18 mouse cellular contexts compared by ENCODE assay signal in genomic region chr3:121336234-121336890, GRCm38 (mm10). TPM values are rescaled to one million over a fixed set of nuclear protein-coding genes. Genes with fewer than 3 reads are reported as not detected.
DNase-seq lines count a peak whose midpoint lies in the region; ATAC-seq and TF ChIP-seq lines count a peak whose summit lies in the region.
"Had no signal": no experiment of that assay in that cellular context is flagged by ENCODE, and none has a peak within 500 bp of the region (broad histone marks: within the 10 kb centered on the region; RNA-seq: fewer than 3 reads in every experiment).

No protein-coding gene starts in this region.

- no peaks in the 10 kb centered on the region for H3K9me3 ChIP-seq in forebrain, embryonic 16.5 days (ENCODE audit: control insufficient read depth, low read length)
- H3K9me3 ChIP-seq in forebrain, embryonic 13.5 days (replicated peaks), result no peaks in the 10 kb centered on the region
- H3K9me3 ChIP-seq in hindbrain, embryonic 16.5 days (ENCODE audit: control insufficient read depth, low read length), result no peaks in the 10 kb centered on the region
- H3K9me3 ChIP-seq in hindbrain, embryonic 13.5 days, result no peaks in the 10 kb centered on the region
- H3K9me3 ChIP-seq in MEL (replicated peaks; ENCODE audit: insufficient read depth, low read length), result no peaks in the 10 kb centered on the region
- H3K9me3 ChIP-seq: limb, embryonic 15.5 days; midbrain, embryonic 13.5 days had no signal

- TF ChIP-seq RAD21 in MEL (IDR thresholded peaks at IDR 0.05; ENCODE audit: low read depth, low read length), result no peak

- peak; percentile 14 for DNase-seq in MEL (ENCODE audit: low read depth, low spot score)
- DNase-seq in Muller cell, postnatal 12 days (ENCODE audit: inconsistent ontology term), result peak; percentile 96
- no peak for DNase-seq in right cerebral cortex, adult 18-20 months
- DNase-seq in thymus, postnatal 10 days (ENCODE audit: low spot score in 2 of 2), result no peak
- DNase-seq: adrenal gland, postnatal 14 days; kidney, adult 8-10 months; kidney, postnatal 36 days; lung, embryonic 14.5 days; right cerebral cortex, postnatal 14 days; thymus, postnatal 14 days had no signal

- no peaks in the 10 kb centered on the region for H3K27me3 ChIP-seq in forebrain, embryonic 16.5 days (replicated peaks; ENCODE audit: control insufficient read depth, insufficient read depth, low read length)
- no peaks in the 10 kb centered on the region for H3K27me3 ChIP-seq in forebrain, embryonic 13.5 days
- no peaks in the 10 kb centered on the region for H3K27me3 ChIP-seq in hindbrain, embryonic 16.5 days (replicated peaks; ENCODE audit: control insufficient read depth, insufficient read depth, low read length)
- no peaks in the 10 kb centered on the region for H3K27me3 ChIP-seq in hindbrain, embryonic 13.5 days
- no peaks in the 10 kb centered on the region for H3K27me3 ChIP-seq in MEL (ENCODE audit: control insufficient read depth in 1 of 2, insufficient read depth in 2 of 2, low read length in 2 of 2)
- H3K27me3 ChIP-seq: limb, embryonic 15.5 days; midbrain, embryonic 13.5 days had no signal

- peaks cover 3% of the 10 kb centered on the region; the same call in 1 of the 2 replicates for H3K4me1 ChIP-seq in forebrain, embryonic 16.5 days (replicated peaks; ENCODE audit: control insufficient read depth, insufficient read depth, low read length)
- H3K4me1 ChIP-seq in forebrain, embryonic 13.5 days, result peaks cover 10% of the 10 kb centered on the region
- H3K4me1 ChIP-seq in hindbrain, embryonic 16.5 days (ENCODE audit: control insufficient read depth, insufficient read depth, low read depth, low read length), result peaks cover 6% of the 10 kb centered on the region; the same call in 1 of the 2 replicates
- H3K4me1 ChIP-seq in hindbrain, embryonic 13.5 days (replicated peaks), result peaks cover 15% of the 10 kb centered on the region
- peaks cover 3 to 5% of the 10 kb centered on the region in 2 experiments; a peak in 3 of 4 replicates for H3K4me1 ChIP-seq in MEL (ENCODE audit: control insufficient read depth in 1 of 2, insufficient read depth in 2 of 2, low read length in 2 of 2)

- TF ChIP-seq POLR2A in MEL (IDR thresholded peaks at IDR 0.05; ENCODE audit: control insufficient read depth in 1 of 2, insufficient read depth in 1 of 2, low read depth in 1 of 2, low read length in 2 of 2, poor library complexity in 1 of 2), result no peak

- 67% methylated on average over 6 of the region's 6 CpGs for WGBS in forebrain, embryonic 16.5 days
- WGBS in forebrain, embryonic 13.5 days, result 84% methylated on average over 6 of the region's 6 CpGs
- 72% methylated on average over 6 of the region's 6 CpGs for WGBS in hindbrain, embryonic 16.5 days
- 86% methylated on average over 6 of the region's 6 CpGs for WGBS in hindbrain, embryonic 13.5 days

- no peak overlapping the region for H3K4me3 ChIP-seq in forebrain, embryonic 16.5 days (replicated peaks; ENCODE audit: low read length)
- no peak overlapping the region for H3K4me3 ChIP-seq in forebrain, embryonic 13.5 days
- no peak overlapping the region for H3K4me3 ChIP-seq in hindbrain, embryonic 16.5 days (ENCODE audit: low read length)
- H3K4me3 ChIP-seq in hindbrain, embryonic 13.5 days, result no peak overlapping the region
- H3K4me3 ChIP-seq in MEL (ENCODE audit: control insufficient read depth in 1 of 2, insufficient read depth in 1 of 2, low read depth in 2 of 2, low read length in 2 of 2), result no peak overlapping the region
- H3K4me3 ChIP-seq: limb, embryonic 15.5 days; midbrain, embryonic 13.5 days had no signal

- H3K9ac ChIP-seq in forebrain, embryonic 16.5 days (replicated peaks; ENCODE audit: low read depth, low read length), result no peak overlapping the region
- no peak overlapping the region for H3K9ac ChIP-seq in forebrain, embryonic 13.5 days
- H3K9ac ChIP-seq in hindbrain, embryonic 16.5 days (ENCODE audit: low read depth, low read length), result no peak overlapping the region
- no peak overlapping the region for H3K9ac ChIP-seq in hindbrain, embryonic 13.5 days
- no peak overlapping the region for H3K9ac ChIP-seq in MEL (ENCODE audit: control insufficient read depth, low read depth, low read length, poor library complexity, severe bottlenecking)
- H3K9ac ChIP-seq: limb, embryonic 15.5 days; liver, embryonic 14.5 days; lung, embryonic 14.5 days; midbrain, embryonic 13.5 days had no signal

- TF ChIP-seq CTCF in MEL (IDR thresholded peaks at IDR 0.05 in 2 of 3, conservative IDR thresholded peaks at IDR 0.05 in 1 of 3; ENCODE audit: control insufficient read depth in 1 of 3, insufficient read depth in 1 of 3, low read depth in 2 of 3, low read length in 3 of 3, poor library complexity in 1 of 3, severe bottlenecking in 1 of 3), result no peak

- ATAC-seq in forebrain, embryonic 16.5 days, result peak; percentile 57; the same call in 1 of the 2 replicates
- ATAC-seq in forebrain, embryonic 13.5 days, result no peak
- 0 out of 2 replicates have a peak, but pooled peaks have one; percentile 25 for ATAC-seq in hindbrain, embryonic 16.5 days
- no peak for ATAC-seq in hindbrain, embryonic 13.5 days (ENCODE audit: low FRiP score)
- ATAC-seq: midbrain, embryonic 13.5 days had no signal

- H3K36me3 ChIP-seq in forebrain, embryonic 16.5 days (ENCODE audit: control insufficient read depth, insufficient read depth), result no peaks in the 10 kb centered on the region
- H3K36me3 ChIP-seq in forebrain, embryonic 13.5 days (ENCODE audit: poor library complexity, severe bottlenecking), result no peaks in the 10 kb centered on the region
- H3K36me3 ChIP-seq in hindbrain, embryonic 16.5 days (ENCODE audit: control insufficient read depth, insufficient read depth, low read length), result no peaks in the 10 kb centered on the region
- no peaks in the 10 kb centered on the region for H3K36me3 ChIP-seq in hindbrain, embryonic 13.5 days
- no peaks in the 10 kb centered on the region; a peak in 2 of 4 replicates for H3K36me3 ChIP-seq in MEL (ENCODE audit: control insufficient read depth in 1 of 2, insufficient read depth in 2 of 2, low read length in 2 of 2)
- H3K36me3 ChIP-seq: limb, embryonic 15.5 days; midbrain, embryonic 13.5 days had no signal

- 0 out of 4 replicates have a peak, but pooled peaks of 1 of the 2 experiments have one; percentile 6 for TF ChIP-seq EP300 in MEL (IDR thresholded peaks at IDR 0.05; ENCODE audit: low read depth in 1 of 2, low read length in 2 of 2)

- no peaks in the 10 kb centered on the region for H3K79me2 ChIP-seq in MEL (ENCODE audit: control insufficient read depth, insufficient read depth, low read length, poor library complexity)

- no peak overlapping the region; the same call in 1 of the 2 replicates for H3K27ac ChIP-seq in forebrain, embryonic 16.5 days (ENCODE audit: low read length)
- H3K27ac ChIP-seq in forebrain, embryonic 13.5 days, result no peak overlapping the region
- no peak overlapping the region for H3K27ac ChIP-seq in hindbrain, embryonic 16.5 days (ENCODE audit: low read depth, low read length)
- H3K27ac ChIP-seq in hindbrain, embryonic 13.5 days, result no peak overlapping the region
- no peak overlapping the region for H3K27ac ChIP-seq in MEL (ENCODE audit: control insufficient read depth, low read depth, low read length)
- H3K27ac ChIP-seq: limb, embryonic 15.5 days; liver, embryonic 14.5 days; midbrain, embryonic 13.5 days had no signal

- H3K4me2 ChIP-seq in forebrain, embryonic 16.5 days (ENCODE audit: low read length), result no peak overlapping the region
- H3K4me2 ChIP-seq in forebrain, embryonic 13.5 days, result no peak overlapping the region
- H3K4me2 ChIP-seq in hindbrain, embryonic 16.5 days (ENCODE audit: low read length), result no peak overlapping the region
- no peak overlapping the region for H3K4me2 ChIP-seq in hindbrain, embryonic 13.5 days
- H3K4me2 ChIP-seq: heart, embryonic 11.5 days; limb, embryonic 15.5 days; lung, embryonic 14.5 days; midbrain, embryonic 13.5 days had no signal

TF ChIP-seq in MEL, 35 proteins besides CTCF, POLR2A, EP300 and RAD21:
- no peak for TF ChIP-seq MYC (IDR thresholded peaks at IDR 0.05; ENCODE audit: low read depth, low read length)
- TF ChIP-seq GATA1 (IDR thresholded peaks at IDR 0.05; ENCODE audit: low read depth, low read length), result peak; percentile 42; the same call in 1 of the 2 replicates
- no peak for TF ChIP-seq ZKSCAN1 (IDR thresholded peaks at IDR 0.05; ENCODE audit: low read depth, low read length)
- no peak for TF ChIP-seq MAZ (IDR thresholded peaks at IDR 0.05; ENCODE audit: low read depth, low read length)
TF ChIP-seq in MEL: peak in this region for 1.

RNA-seq across cellular contexts. Expression of gene Alg14, which starts 44.8 kb away (rescaled TPM):
- 29.8 and 35.7 TPM in 2 replicates for polyA plus RNA-seq in forebrain, embryonic 16.5 days (2015; fragmentation: Nextera tagmentation; extraction: Ambion mirVana)
- polyA plus RNA-seq in forebrain, embryonic 13.5 days (2015; fragmentation: Nextera tagmentation; extraction: Ambion mirVana), result 33.1 and 34.8 TPM in 2 replicates
- 41.3 and 44.8 TPM in 2 replicates for polyA plus RNA-seq in hindbrain, embryonic 16.5 days (2015; fragmentation: Nextera tagmentation; extraction: Ambion mirVana)
- polyA plus RNA-seq in hindbrain, embryonic 13.5 days (2015; fragmentation: Nextera tagmentation; extraction: Ambion mirVana), result 34.1 and 39.7 TPM in 2 replicates
- total RNA-seq in MEL (2012; rRNA removed), result 2.5 and 3.2 TPM in 2 replicates
- polyA plus RNA-seq in MEL (2012; ENCODE audit: insufficient read depth in 1 of 2, insufficient read length in 2 of 2, low read depth in 1 of 2, low replicate concordance in 2 of 2, missing spikeins in 1 of 2), result 10 to 100 TPM in 1 of 2 experiments, not detected in 1; 20.1 TPM

RNA-seq across cellular contexts. Expression of gene Tmem56, which starts 53.5 kb away (rescaled TPM):
- polyA plus RNA-seq in forebrain, embryonic 16.5 days (2015; fragmentation: Nextera tagmentation; extraction: Ambion mirVana), result 3.5 and 3.8 TPM in 2 replicates
- 2.1 and 2.4 TPM in 2 replicates for polyA plus RNA-seq in forebrain, embryonic 13.5 days (2015; fragmentation: Nextera tagmentation; extraction: Ambion mirVana)
- polyA plus RNA-seq in hindbrain, embryonic 16.5 days (2015; fragmentation: Nextera tagmentation; extraction: Ambion mirVana), result 2.9 and 3.0 TPM in 2 replicates
- 1.3 and 1.5 TPM in 2 replicates for polyA plus RNA-seq in hindbrain, embryonic 13.5 days (2015; fragmentation: Nextera tagmentation; extraction: Ambion mirVana)
- 0.20 and 0.39 TPM in 2 replicates for total RNA-seq in MEL (2012; rRNA removed)
- polyA plus RNA-seq in MEL (2012; ENCODE audit: insufficient read depth in 1 of 2, insufficient read length in 2 of 2, low read depth in 1 of 2, low replicate concordance in 2 of 2, missing spikeins in 1 of 2), result under 1 TPM in 1 of 2 experiments, not detected in 1; 0.32 TPM

Comparison
In these comparisons a context has a peak if more than half of its experiments do, and no peak if none do; other contexts are left out.
1. ATAC-seq: peak in forebrain, embryonic 16.5 days (single experiment) and hindbrain, embryonic 16.5 days (single experiment); none in forebrain, embryonic 13.5 days (single experiment) and hindbrain, embryonic 13.5 days (single experiment).
2. DNase-seq: peak in MEL (single experiment) and Muller cell, postnatal 12 days (single experiment); none in right cerebral cortex, adult 18-20 months (single experiment) and thymus, postnatal 10 days (0 of 2).